Mouse (Mus musculus) small intestine, adult 2 months (tissue): Measurements from ENCODE around the gene Dtx2.

Experiments
- CTCF ChIP-seq: fragments of 200-500 bp; IDR thresholded peaks from 2 replicates; pipeline ENCODE4 v1.5.1; 2012; ENCODE audit warnings: low read depth, mild to moderate bottlenecking, control low read depth, inconsistent platforms, low read length, moderate library complexity, mixed read lengths; ENCODE audit not compliant: insufficient replicate concordance, insufficient read length; ENCODE audit errors: extremely low read depth
- POLR2A ChIP-seq: fragments of 200-500 bp; IDR thresholded peaks from 2 replicates; pipeline ENCODE4 v1.6.1; 2012; ENCODE audit warnings: low read depth, mild to moderate bottlenecking, control low read depth, inconsistent platforms, low read length, moderate library complexity

DNA sequence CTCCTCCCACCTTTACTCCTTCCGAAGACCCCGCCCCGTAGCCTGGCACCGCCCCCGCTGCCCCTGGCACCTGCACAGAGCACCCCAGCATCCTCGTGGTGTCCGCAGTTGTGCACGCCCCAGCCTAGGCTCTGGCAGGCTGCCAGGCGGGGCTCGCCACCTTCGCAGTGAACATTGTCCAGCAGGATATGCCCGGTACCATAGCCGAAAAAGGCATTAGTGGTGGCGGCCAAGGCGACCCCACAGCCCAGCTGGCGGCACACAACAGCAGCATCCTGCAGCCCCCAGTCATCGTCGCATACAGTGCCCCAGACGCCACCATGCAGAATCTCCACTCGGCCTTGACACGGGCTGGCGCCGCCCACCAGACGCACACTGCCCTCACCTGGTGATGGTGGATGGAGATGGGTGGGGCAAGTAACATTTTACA lies 29.1 kb upstream of the Dtx2 start:
- TF ChIP-seq CTCF (no peak), POLR2A (no peak)
